Mouse (Mus musculus) C2C12 (cell line): Measurements from ENCODE around the gene Dolk. TPM values are rescaled to one million over a fixed set of nuclear protein-coding genes. Genes with fewer than 3 reads are reported as not detected.

ENCODE experiments used
- H3K27me3 ChIP-seq: one replicate; pipeline ENCODE4 v1.6.1; 2011; ENCODE audit not compliant: control insufficient read depth, insufficient read depth, insufficient read length
- H3K36me3 ChIP-seq: one replicate; pipeline ENCODE4 v1.6.1; 2011; ENCODE audit not compliant: control insufficient read depth, insufficient read depth
- H3K4me3 ChIP-seq: one replicate; pipeline ENCODE4 v1.5.1; 2011; ENCODE audit warnings: mild to moderate bottlenecking, control low read depth; ENCODE audit not compliant: poor library complexity, insufficient read depth, severe bottlenecking
- H3K79me2 ChIP-seq: one replicate; pipeline ENCODE4 v1.6.1; 2011; ENCODE audit not compliant: control insufficient read depth, insufficient read depth
- H3K79me3 ChIP-seq: one replicate; pipeline ENCODE4 v1.6.1; 2011; ENCODE audit warnings: low read depth, control low read depth
- H3ac ChIP-seq: one replicate; pipeline ENCODE3; 2011; ENCODE audit warnings: low read depth; ENCODE audit not compliant: control insufficient read depth, insufficient read length
- CEBPB ChIP-seq: IDR thresholded peaks from one replicate; pipeline ENCODE4 v1.6.1; 2011; ENCODE audit warnings: low read depth, mild to moderate bottlenecking, control low read depth, moderate library complexity
- CTCF ChIP-seq: IDR thresholded peaks from one replicate; pipeline ENCODE4 v1.5.1; 2011; ENCODE audit not compliant: control insufficient read depth, insufficient read depth, insufficient read length
- FOSL1 ChIP-seq: IDR thresholded peaks from one replicate; pipeline ENCODE4 v1.8.0; 2011; ENCODE audit warnings: mild to moderate bottlenecking, low read length; ENCODE audit not compliant: poor library complexity, insufficient read depth, severe bottlenecking
- MAX ChIP-seq: IDR thresholded peaks from one replicate; pipeline ENCODE4 v1.6.1; 2011; ENCODE audit warnings: mild to moderate bottlenecking, control low read depth
- MYOD1 ChIP-seq: IDR thresholded peaks from one replicate; pipeline ENCODE4 v1.6.1; 2011; ENCODE audit warnings: low read depth; ENCODE audit not compliant: control insufficient read depth, insufficient read length
- MYOG ChIP-seq: IDR thresholded peaks from one replicate; pipeline ENCODE4 v1.6.1; 2011; ENCODE audit not compliant: control insufficient read depth, insufficient read length; ENCODE audit errors: extremely low read depth
- USF1 ChIP-seq: IDR thresholded peaks from one replicate; pipeline ENCODE4 v1.6.1; 2011; ENCODE audit warnings: low read depth, mild to moderate bottlenecking, control low read depth, moderate library complexity
- long read RNA-seq, 2 experiments: library from polyadenylated mRNA; unstranded; transcript quantifications; one replicate each; pipeline ENCODE4 v2.0.0; 2019 to 2020
- polyA plus RNA-seq: library from polyadenylated mRNA; unstranded; fragments of >200 nt; fragmentation: generic; extraction: Trizol; gene quantifications from one replicate; pipeline ENCODE4 v1.2.1, GENCODE M21; 2012; ENCODE audit warnings: missing spikeins

The Dolk gene
- 28.3 TPM for polyA plus RNA-seq
- long read RNA-seq, experiment 1, transcript Dolk-201 (1 exons, 2,104 nt): major isoform, 20 of 20 reads
- long read RNA-seq, experiment 1, partial matches to known transcripts: 0 of 20 reads
- long read RNA-seq, experiment 1, other reads (novel, unspliced or antisense): 0 of 20 reads
- long read RNA-seq, experiment 2, transcript Dolk-201 (1 exons, 2,104 nt): major isoform, 120 of 120 reads
- long read RNA-seq, experiment 2, partial matches to known transcripts: 0 of 120 reads
- long read RNA-seq, experiment 2, other reads (novel, unspliced or antisense): 0 of 120 reads

- TF ChIP-seq CTCF (no peak), FOSL1 (no peak), MAX (peak; percentile 90), USF1 (peak; percentile 97), MYOD1 (no peak)
- Histone ChIP-seq H3K79me3 (peaks cover 52% of the 10 kb centered on the region), H3ac (peak within 1 kb of the TSS; percentile 98), H3K27me3 (no peaks in the 10 kb centered on the region), H3K36me3 (peaks cover 19% of the 10 kb centered on the region), H3K4me3 (peak within 1 kb of the TSS; percentile 94), H3K79me2 (peaks cover 75% of the 10 kb centered on the region)
Measured at GRCm38 (mm10) chr2:30286192-30287026, at the start of gene Dolk, which contains the start of gene Nup188. TSS of gene Dolk (minus strand) at chr2:30286334. TSS of gene Nup188 (plus strand) at chr2:30286397.

DNA sequence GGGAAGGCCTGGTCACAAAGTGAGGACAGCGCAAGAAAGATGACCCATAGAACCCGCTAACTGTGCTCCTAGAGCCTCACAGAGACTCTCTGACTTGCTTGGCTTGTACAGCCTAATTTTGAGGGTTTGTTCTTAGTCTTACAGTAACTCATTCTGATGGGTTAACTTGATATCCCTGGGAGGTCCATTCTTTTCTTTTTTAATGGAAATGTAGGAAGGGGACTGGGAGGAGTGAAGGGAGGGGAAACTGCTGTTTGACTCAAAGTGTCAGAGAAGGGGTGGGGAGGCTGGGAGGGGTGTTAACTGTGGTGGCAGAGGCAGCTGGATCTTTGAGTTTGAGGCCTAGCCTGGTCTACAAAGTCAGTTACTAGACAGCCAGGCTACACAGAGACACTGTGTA is 49.2 kb upstream of the Dolk start:
- H3K36me3 ChIP-seq: peaks cover 89% of the 10 kb centered on the region
- no peaks in the 10 kb centered on the region for H3K27me3 ChIP-seq
- H3ac ChIP-seq: no peak overlapping the region
- no peaks in the 10 kb centered on the region for H3K79me2 ChIP-seq
- no peak overlapping the region for H3K4me3 ChIP-seq
- no peak for TF ChIP-seq MYOG
- TF ChIP-seq FOSL1: no peak
- no peaks in the 10 kb centered on the region for H3K79me3 ChIP-seq

GRCm38 (mm10) chr2:30328791-30329190 is 42.7 kb upstream of the Dolk start:
- no peaks in the 10 kb centered on the region for H3K27me3 ChIP-seq
- peaks cover 94% of the 10 kb centered on the region for H3K36me3 ChIP-seq
- TF ChIP-seq FOSL1: no peak
- no peak for TF ChIP-seq MYOD1
- no peak for TF ChIP-seq MYOG
- TF ChIP-seq USF1: no peak
- no peak for TF ChIP-seq CTCF
- TF ChIP-seq CEBPB: no peak
- TF ChIP-seq MAX: no peak
- H3K79me2 ChIP-seq: no peaks in the 10 kb centered on the region
- H3ac ChIP-seq: no peak overlapping the region
- no peaks in the 10 kb centered on the region for H3K79me3 ChIP-seq
- H3K4me3 ChIP-seq: no peak overlapping the region

DNA sequence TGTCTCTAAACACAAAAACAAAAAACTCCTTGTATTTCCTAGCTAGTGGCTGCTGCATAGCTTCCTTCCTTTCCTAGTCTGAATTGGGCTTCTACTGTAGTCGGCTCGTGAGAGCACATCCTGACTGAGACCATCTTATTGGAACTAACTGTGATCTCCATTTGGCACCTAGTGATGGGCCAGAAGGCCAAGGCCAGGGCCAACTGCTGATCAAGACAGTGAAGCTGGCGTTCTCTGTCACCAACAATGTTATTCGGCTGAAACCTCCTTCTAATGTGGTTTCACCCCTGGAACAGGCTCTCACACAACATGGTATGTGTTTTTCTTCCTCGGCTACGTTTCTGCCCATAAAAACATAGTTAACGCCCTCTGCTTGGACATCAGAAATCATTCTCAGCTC is 41.1 kb upstream of the Dolk start:
- H3ac ChIP-seq: no peak overlapping the region
- no peaks in the 10 kb centered on the region for H3K27me3 ChIP-seq
- TF ChIP-seq USF1 (no peak), MYOD1 (no peak), MAX (no peak), CEBPB (no peak), CTCF (no peak), FOSL1 (no peak), MYOG (no peak)
- H3K79me3 ChIP-seq: no peaks in the 10 kb centered on the region
- no peak overlapping the region for H3K4me3 ChIP-seq
- H3K79me2 ChIP-seq: no peaks in the 10 kb centered on the region
- H3K36me3 ChIP-seq: peaks cover 93% of the 10 kb centered on the region

DNA sequence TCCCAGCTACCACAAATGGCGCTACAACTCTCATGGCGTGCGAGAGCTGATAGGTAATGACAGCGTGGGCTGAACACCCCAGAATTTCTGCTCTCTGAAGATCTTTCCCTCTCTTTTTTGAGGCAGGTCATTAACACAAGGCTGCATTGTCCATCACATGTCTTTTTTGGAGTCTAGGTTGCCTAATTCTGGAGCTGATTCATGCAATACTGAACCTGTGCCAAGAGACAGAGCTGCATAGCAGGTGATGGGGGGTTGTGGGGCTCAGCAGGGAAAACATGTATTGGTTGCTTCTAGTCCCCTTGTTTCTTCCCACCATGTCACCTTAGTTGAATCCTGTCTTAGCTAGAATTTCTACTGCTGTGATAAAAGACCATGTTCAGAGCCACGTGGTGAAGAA is 39.2 kb upstream of the Dolk start:
- Histone ChIP-seq H3K27me3 (no peaks in the 10 kb centered on the region), H3K36me3 (peaks cover 96% of the 10 kb centered on the region), H3ac (no peak overlapping the region), H3K4me3 (no peak overlapping the region), H3K79me3 (no peaks in the 10 kb centered on the region), H3K79me2 (no peaks in the 10 kb centered on the region)
- TF ChIP-seq CEBPB: no peak
- no peak for TF ChIP-seq CTCF
- no peak for TF ChIP-seq MAX
- no peak for TF ChIP-seq FOSL1
- TF ChIP-seq MYOG: no peak
- no peak for TF ChIP-seq MYOD1
- TF ChIP-seq USF1: no peak

GRCm38 (mm10) chr2:30323111-30323510 is 37.0 kb upstream of the Dolk start:
- peaks cover 95% of the 10 kb centered on the region for H3K36me3 ChIP-seq
- H3K79me3 ChIP-seq: no peaks in the 10 kb centered on the region
- H3K4me3 ChIP-seq: no peak overlapping the region
- H3ac ChIP-seq: no peak overlapping the region
- no peaks in the 10 kb centered on the region for H3K79me2 ChIP-seq
- H3K27me3 ChIP-seq: no peaks in the 10 kb centered on the region
- no peak for TF ChIP-seq USF1
- no peak for TF ChIP-seq MAX
- no peak for TF ChIP-seq CEBPB
- TF ChIP-seq MYOD1: no peak
- TF ChIP-seq CTCF: no peak
- no peak for TF ChIP-seq FOSL1
- TF ChIP-seq MYOG: no peak
